Mouse (Mus musculus): ENCODE results near the gene Rsl1d1. TPM values are rescaled to one million over a fixed set of nuclear protein-coding genes. Genes with fewer than 3 reads are reported as not detected.

The Rsl1d1 gene
- 10 to 100 TPM; 51.8 to 53.2 TPM for total RNA-seq (2021)

GRCm38 (mm10) chr16:11202571-11203554 lies at the start of gene Rsl1d1:
Gene Rsl1d1, minus strand, starts transcription at chr16:11203331.
- DNase-seq (ENCODE audit: low spot score in 2 of 2): peak; percentile 91 to 94
- intact Hi-C loops (cut with DNase I): loop anchor here (2.0 kb wide), 3 partner anchors 26 to 52 kb away; partner anchors contain the start of genes Gspt1 and Zc3h7a

DNA sequence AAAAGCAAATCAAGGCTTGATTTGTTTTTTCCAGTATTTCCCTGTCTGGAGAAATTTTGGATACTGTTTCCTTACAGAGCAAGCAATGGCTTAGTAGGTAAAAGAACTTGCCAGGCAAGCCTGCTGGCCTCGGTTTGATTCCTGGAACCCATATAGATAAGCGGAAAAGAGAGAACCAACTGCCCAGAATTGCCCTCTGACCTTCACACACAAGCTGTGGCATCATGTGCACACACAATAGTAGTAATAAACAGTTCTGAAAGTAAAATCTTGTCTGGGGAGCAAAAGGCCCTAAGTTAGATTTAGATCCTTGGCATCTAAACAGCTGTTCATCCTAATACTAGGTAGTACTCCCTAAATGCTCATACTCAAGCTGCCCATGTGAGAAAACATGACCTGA lies 44.7 kb upstream of the Rsl1d1 start:
- no peak for DNase-seq (ENCODE audit: low spot score in 2 of 2)
- intact Hi-C loops (cut with DNase I): loop anchor here (2.0 kb wide), 1 partner anchor 45 kb away; the partner anchor contains the start of gene Rsl1d1

DNA sequence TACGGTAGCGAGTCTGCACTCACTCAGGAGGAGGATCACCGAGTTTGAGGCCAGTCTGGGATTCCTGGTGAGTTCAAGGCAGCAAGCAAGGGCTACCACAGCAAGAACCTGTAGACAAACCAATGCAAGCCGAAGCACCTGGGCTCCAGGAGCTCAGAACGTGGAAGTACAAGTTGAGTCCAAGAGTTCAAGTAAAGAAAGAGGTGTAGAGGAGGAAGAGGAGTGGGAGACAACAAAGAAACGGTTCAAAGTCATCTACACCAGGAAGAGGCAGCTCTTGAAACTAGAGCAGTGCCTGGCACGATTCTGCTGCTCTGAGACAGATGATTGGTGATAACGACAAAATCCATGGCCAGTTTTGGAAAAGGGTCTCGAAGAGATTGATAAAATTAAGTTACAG lies 42.6 kb upstream of the Rsl1d1 start:
- DNase-seq (ENCODE audit: low spot score in 2 of 2): no peak
- intact Hi-C loops (cut with DNase I): loop anchor here (2.0 kb wide), 1 partner anchor 43 kb away; the partner anchor contains the start of gene Rsl1d1

DNA sequence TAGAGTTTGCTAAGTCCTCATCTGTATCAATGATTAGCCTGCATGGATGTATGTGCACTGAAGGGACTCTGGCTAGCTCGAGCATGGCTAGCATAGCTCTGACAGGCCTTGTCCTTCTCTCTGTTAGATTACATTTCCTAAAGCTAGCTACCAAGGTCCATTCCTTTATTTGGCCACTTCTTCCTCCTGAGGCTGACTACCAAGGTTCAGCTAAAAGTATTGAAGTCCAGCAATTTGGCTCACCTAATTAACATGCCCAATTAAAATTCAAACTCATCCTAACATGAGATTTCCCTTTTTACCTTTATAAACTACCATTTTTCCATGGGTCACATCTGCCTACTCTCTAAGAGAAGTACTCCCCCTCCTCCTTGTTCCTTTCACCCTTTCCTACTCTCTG lies 39.3 kb upstream of the Rsl1d1 start:
- DNase-seq (ENCODE audit: low spot score in 2 of 2): no peak
- intact Hi-C loops (cut with DNase I): no loop called here

DNA sequence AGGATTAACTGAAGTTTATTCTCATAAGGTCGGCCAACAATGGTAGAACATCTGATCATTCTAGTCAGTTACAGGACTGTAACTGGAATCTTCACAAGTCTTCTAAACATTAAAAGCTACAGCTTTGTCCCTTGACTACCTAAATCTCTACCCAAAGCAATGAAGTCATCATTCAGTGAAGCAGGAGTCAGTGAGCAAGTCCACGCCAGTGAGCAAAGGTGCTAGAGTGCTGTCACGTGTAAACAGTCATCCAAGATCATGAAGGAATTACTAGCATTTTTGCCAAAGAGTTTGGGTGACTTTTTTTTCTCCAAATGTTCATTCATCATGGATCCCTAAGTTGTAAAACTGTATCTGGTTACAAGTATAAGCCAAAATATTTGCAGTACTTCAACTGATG lies 14.7 kb upstream of the Rsl1d1 start:
- DNase-seq (ENCODE audit: low spot score in 2 of 2): no peak
- intact Hi-C loops (cut with DNase I): no loop called here

GRCm38 (mm10) chr16:11203600-11204390 lies 664 bp upstream of the Rsl1d1 start:
- intact Hi-C loops (cut with DNase I): loop anchor here (2.0 kb wide), 3 partner anchors 27 to 51 kb away; partner anchors contain the start of genes Gspt1 and Zc3h7a
- DNase-seq (ENCODE audit: low spot score in 2 of 2): no peak

DNA sequence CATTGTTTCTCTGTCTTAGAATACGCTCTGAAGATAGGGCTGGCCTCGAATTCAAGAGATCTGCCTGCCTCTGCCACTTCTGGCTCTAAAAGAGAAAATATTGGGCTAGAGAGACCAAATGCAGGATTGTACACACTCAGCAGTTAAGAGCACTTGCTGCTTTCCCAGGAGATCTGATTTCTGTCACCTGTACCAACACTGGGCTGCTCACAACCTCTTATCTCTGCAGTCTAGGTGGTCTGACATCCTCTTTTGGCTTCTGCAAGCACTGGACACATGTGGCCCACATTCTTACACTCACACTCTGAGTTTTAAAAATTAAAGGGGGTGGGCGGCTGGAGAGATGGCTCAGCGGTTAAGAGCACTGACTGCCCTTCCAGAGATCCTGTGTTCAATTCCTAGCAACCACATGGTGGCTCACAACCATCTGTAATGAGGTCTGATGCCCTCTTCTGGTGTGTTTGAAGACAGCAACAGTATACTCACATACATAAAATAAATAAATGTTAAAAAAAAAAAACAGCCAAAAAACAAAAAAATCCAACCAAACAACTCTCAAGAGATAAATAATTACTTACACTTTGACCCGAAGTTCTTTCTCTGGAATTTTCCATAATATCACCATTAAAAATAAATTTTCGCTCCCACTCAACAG lies 1.3 kb downstream of the Rsl1d1 start:
- no peak for DNase-seq (ENCODE audit: low spot score in 2 of 2)
- intact Hi-C loops (cut with DNase I): loop anchor here (2.0 kb wide), 3 partner anchors 25 to 53 kb away; partner anchors contain the start of genes Gspt1 and Zc3h7a

DNA sequence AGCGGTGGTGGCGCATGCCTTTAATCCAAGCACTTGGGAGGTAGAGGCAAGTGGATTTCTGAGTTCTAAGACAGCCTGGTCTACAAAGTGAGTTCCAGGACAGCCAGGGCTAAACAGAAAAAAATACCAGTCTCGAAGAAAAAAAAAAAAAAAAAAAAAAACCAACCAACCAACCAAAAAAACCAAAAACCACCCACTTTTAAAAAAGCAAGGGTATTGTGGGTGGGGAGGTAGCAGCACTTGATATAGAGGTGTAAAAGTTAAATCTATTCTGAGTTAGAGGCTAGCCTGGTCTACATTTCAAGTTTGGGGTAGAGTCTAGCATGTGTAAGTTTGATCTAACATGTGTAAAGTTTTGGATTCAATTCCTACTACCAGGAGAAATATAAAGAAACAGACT lies 2.9 kb downstream of the Rsl1d1 start:
- intact Hi-C loops (cut with DNase I): no loop called here
- DNase-seq (ENCODE audit: low spot score in 2 of 2): no peak

GRCm38 (mm10) chr16:11198467-11198866 lies 4.7 kb downstream of the Rsl1d1 start:
- intact Hi-C loops (cut with DNase I): no loop called here
- DNase-seq (ENCODE audit: low spot score in 2 of 2): peak in 1 of 2 experiments; percentile 17

- intact Hi-C loops (cut with DNase I): no loop called here
- DNase-seq (ENCODE audit: low spot score in 2 of 2): no peak
Observed at GRCm38 (mm10) chr16:11197052-11197451, 6.1 kb downstream of the Rsl1d1 start.

DNA sequence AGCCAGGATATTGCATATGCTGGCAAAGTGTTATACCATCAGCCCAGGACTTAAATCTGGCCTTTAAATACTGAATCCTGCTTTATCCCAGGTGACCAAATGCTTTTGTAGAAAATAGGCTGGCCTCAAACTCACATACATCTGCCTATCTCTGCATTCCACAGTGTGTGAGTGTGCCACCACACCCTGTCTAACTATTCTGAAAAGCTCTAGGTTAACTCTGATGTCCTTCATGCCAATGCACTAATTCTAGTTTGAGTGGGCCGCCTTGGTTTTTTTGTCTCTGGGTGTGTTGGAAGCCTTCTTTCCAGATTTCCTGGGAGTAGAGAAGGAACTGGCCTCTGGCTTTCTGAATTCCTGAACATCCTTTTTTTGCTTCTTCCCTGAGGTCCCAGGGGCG lies 9.9 kb downstream of the Rsl1d1 start:
- intact Hi-C loops (cut with DNase I): no loop called here
- no peak for DNase-seq (ENCODE audit: low spot score in 2 of 2)

GRCm38 (mm10) chr16:11190150-11190549 lies 13.0 kb downstream of the Rsl1d1 start:
- intact Hi-C loops (cut with DNase I): no loop called here
- DNase-seq (ENCODE audit: low spot score in 2 of 2): peak; percentile 28 to 70

- DNase-seq (ENCODE audit: low spot score in 2 of 2): no peak
- intact Hi-C loops (cut with DNase I): loop anchor here (2.0 to 5.0 kb wide), 3 partner anchors 25 to 305 kb away; partner anchors contain the start of gene Rsl1d1
Observed at GRCm38 (mm10) chr16:11177404-11177803, 25.7 kb downstream of the Rsl1d1 start.

DNA sequence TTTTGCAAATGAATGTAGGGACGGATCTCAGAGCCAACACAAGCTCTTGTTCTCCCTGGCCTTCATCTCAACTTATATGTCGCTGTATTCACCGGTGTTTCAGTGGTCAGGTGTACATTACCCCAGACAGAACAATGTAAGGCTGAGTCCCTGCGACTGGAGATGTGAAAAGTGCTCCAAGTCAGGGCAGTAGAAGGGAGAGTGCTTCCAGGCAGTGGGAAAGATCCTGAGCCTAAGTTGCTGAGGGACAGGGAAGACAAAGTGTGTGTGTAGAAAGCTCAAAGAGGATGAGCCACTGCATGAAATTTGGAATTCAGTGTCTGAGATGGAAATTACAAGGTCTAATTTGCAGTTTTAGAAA lies 26.3 kb downstream of the Rsl1d1 start:
- no peak for DNase-seq (ENCODE audit: low spot score in 2 of 2)
- intact Hi-C loops (cut with DNase I): loop anchor here (1.0 to 5.0 kb wide), 4 partner anchors 26 to 305 kb away; partner anchors contain the start of genes Gspt1 and Rsl1d1

GRCm38 (mm10) chr16:11176208-11176883 lies 26.8 kb downstream of the Rsl1d1 start, which contains the start of gene Zc3h7a:
Gene Zc3h7a, minus strand, starts transcription at chr16:11176393.
- intact Hi-C loops (cut with DNase I): loop anchor here (1.0 to 5.0 kb wide), 4 partner anchors 26 to 304 kb away; partner anchors contain the start of genes Gspt1 and Rsl1d1

GRCm38 (mm10) chr16:11175489-11176207 lies 27.5 kb downstream of the Rsl1d1 start:
- DNase-seq (ENCODE audit: low spot score in 2 of 2): peak in 1 of 2 experiments; percentile 46
- intact Hi-C loops (cut with DNase I): loop anchor here (1.0 to 5.0 kb wide), 5 partner anchors 27 to 303 kb away; partner anchors contain the start of genes Gspt1, Rsl1d1 and Txndc11

More at GRCm38 (mm10) chr16:11176208-11176883, 26.8 kb downstream of the Rsl1d1 start, which contains the start of gene Zc3h7a:
- DNase-seq (ENCODE audit: low spot score in 2 of 2): peak; percentile 90 to 94

DNA sequence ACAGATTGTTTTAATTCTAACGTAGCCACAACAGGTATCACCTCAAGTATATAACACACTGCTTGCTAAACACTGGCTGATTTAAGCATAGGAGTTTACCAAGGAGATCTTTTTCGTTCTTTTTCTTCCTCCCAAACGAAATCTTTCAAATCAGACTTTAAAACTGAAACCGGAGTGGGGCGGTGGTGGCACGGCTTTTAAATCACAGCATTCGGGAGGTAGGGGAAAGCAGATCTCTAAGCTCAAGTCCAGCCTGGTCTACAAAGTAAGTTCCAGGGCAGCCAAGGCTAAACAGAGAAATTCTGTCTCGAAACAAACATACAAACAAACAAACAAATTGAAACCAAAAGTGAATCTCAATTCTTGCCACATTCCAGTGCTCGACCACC lies 28.0 kb downstream of the Rsl1d1 start:
- intact Hi-C loops (cut with DNase I): loop anchor here (2.0 to 5.0 kb wide), 3 partner anchors 40 to 303 kb away; partner anchors contain the start of gene Txndc11

DNA sequence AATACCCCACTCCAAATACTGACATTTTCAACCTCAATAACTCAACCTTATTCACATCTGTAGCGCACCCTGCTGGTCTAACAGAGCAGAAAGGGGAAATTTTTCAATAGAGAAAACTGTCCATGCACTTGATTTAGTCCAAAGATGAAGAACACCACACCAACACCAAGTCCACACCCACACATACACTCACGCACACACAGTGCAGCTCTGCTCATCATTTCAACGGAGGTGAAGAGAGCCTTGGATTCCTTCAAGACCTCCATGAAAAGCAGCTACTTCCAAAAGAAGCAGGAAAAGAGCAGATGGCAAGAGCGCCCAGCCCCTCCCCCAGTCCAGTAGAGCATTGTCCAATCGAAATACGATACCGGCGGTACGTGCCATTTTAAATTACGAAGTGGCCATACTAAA lies 28.5 kb downstream of the Rsl1d1 start:
- intact Hi-C loops (cut with DNase I): loop anchor here (2.0 to 5.0 kb wide), 3 partner anchors 40 to 302 kb away; partner anchors contain the start of gene Txndc11
- peak; percentile 37 to 59 for DNase-seq (ENCODE audit: low spot score in 2 of 2)

More for the DNA sequence above, 28.0 kb downstream of the Rsl1d1 start:
- DNase-seq (ENCODE audit: low spot score in 2 of 2): no peak
